Mouse (Mus musculus): ENCODE measurements around the gene Prss36. TPM values are rescaled to one million over a fixed set of nuclear protein-coding genes. Genes with fewer than 3 reads are reported as not detected.

Prss36 gene
- polyA plus RNA-seq, 1 experiment from 2014 or later = 8.2 TPM

- no peak overlapping the region for H3K27ac ChIP-seq (ENCODE audit: low read length)
- 60% methylated on average over 5 of the region's 5 CpGs for WGBS
- no peak for ATAC-seq (ENCODE audit: insufficient number of reproducible peaks, insufficient read depth, low FRiP score, low read depth)
These were observed 52.0 kb downstream of the Prss36 start for GRCm38 (mm10) chr7:127894480-127894879.

GRCm38 (mm10) chr7:127890798-127891197, 55.7 kb downstream of the Prss36 start, which contains the start of gene Prss53:
Gene Prss53, minus strand, starts transcription at chr7:127890970.
- H3K9ac ChIP-seq (replicated peaks; ENCODE audit: low read depth, low read length) = no peak within 1 kb of the TSS
- no peaks in the 10 kb centered on the region for H3K9me3 ChIP-seq (ENCODE audit: control insufficient read depth, low read depth, low read length)
- H3K27me3 ChIP-seq (ENCODE audit: control insufficient read depth, insufficient read depth, low read length) = no peaks in the 10 kb centered on the region
- H3K36me3 ChIP-seq (ENCODE audit: control insufficient read depth, insufficient read depth, low read length) = peaks cover 40% of the 10 kb centered on the region
- no peak within 1 kb of the TSS for H3K27ac ChIP-seq (ENCODE audit: low read length)
- peaks cover 6% of the 10 kb centered on the region for H3K4me1 ChIP-seq (ENCODE audit: control insufficient read depth, insufficient read depth, low read length)
- H3K4me3 ChIP-seq (ENCODE audit: low read depth, low read length) = no peak within 1 kb of the TSS
- no peak within 1 kb of the TSS for H3K4me2 ChIP-seq (replicated peaks; ENCODE audit: low read depth, low read length)
- ATAC-seq (ENCODE audit: insufficient number of reproducible peaks, insufficient read depth, low FRiP score, low read depth) = no peak
- 23% methylated on average over 4 of the region's 4 CpGs for WGBS

More at GRCm38 (mm10) chr7:127894480-127894879, 52.0 kb downstream of the Prss36 start:
- Histone ChIP-seq H3K9me3 (ENCODE audit: control insufficient read depth, low read depth, low read length) (no peaks in the 10 kb centered on the region), H3K4me1 (ENCODE audit: control insufficient read depth, insufficient read depth, low read length) (peaks cover 6% of the 10 kb centered on the region), H3K36me3 (ENCODE audit: control insufficient read depth, insufficient read depth, low read length) (peaks cover 17% of the 10 kb centered on the region; the same call in 1 of the 2 replicates), H3K9ac (replicated peaks; ENCODE audit: low read depth, low read length) (peak overlapping the region; percentile 46), H3K4me3 (ENCODE audit: low read depth, low read length) (peak overlapping the region; percentile 67), H3K27me3 (ENCODE audit: control insufficient read depth, insufficient read depth, low read length) (no peaks in the 10 kb centered on the region), H3K4me2 (replicated peaks; ENCODE audit: low read depth, low read length) (peak overlapping the region; percentile 75)

GRCm38 (mm10) chr7:127888821-127889220, 57.7 kb downstream of the Prss36 start:
- H3K27ac ChIP-seq (ENCODE audit: low read length) = no peak overlapping the region
- H3K27me3 ChIP-seq (ENCODE audit: control insufficient read depth, insufficient read depth, low read length) = no peaks in the 10 kb centered on the region
- ATAC-seq (ENCODE audit: insufficient number of reproducible peaks, insufficient read depth, low FRiP score, low read depth) = no peak
- no peak overlapping the region for H3K4me3 ChIP-seq (ENCODE audit: low read depth, low read length)
- H3K4me2 ChIP-seq (replicated peaks; ENCODE audit: low read depth, low read length) = no peak overlapping the region
- no peaks in the 10 kb centered on the region for H3K9me3 ChIP-seq (ENCODE audit: control insufficient read depth, low read depth, low read length)
- H3K36me3 ChIP-seq (ENCODE audit: control insufficient read depth, insufficient read depth, low read length) = peaks cover 55% of the 10 kb centered on the region
- H3K4me1 ChIP-seq (ENCODE audit: control insufficient read depth, insufficient read depth, low read length) = peaks cover under 1% of the 10 kb centered on the region; the same call in 1 of the 2 replicates
- H3K9ac ChIP-seq (replicated peaks; ENCODE audit: low read depth, low read length) = no peak overlapping the region
- WGBS = 72% methylated on average over 3 of the region's 3 CpGs

- peaks cover 60% of the 10 kb centered on the region for H3K36me3 ChIP-seq (ENCODE audit: control insufficient read depth, insufficient read depth, low read length)
- H3K4me3 ChIP-seq (ENCODE audit: low read depth, low read length) = no peak overlapping the region
- H3K4me1 ChIP-seq (ENCODE audit: control insufficient read depth, insufficient read depth, low read length) = peaks cover 4% of the 10 kb centered on the region; the same call in 1 of the 2 replicates
- no peaks in the 10 kb centered on the region for H3K27me3 ChIP-seq (ENCODE audit: control insufficient read depth, insufficient read depth, low read length)
- no peak overlapping the region for H3K4me2 ChIP-seq (replicated peaks; ENCODE audit: low read depth, low read length)
- no peak overlapping the region for H3K27ac ChIP-seq (ENCODE audit: low read length)
- ATAC-seq (ENCODE audit: insufficient number of reproducible peaks, insufficient read depth, low FRiP score, low read depth) = no peak
- H3K9ac ChIP-seq (replicated peaks; ENCODE audit: low read depth, low read length) = no peak overlapping the region
- H3K9me3 ChIP-seq (ENCODE audit: control insufficient read depth, low read depth, low read length) = no peaks in the 10 kb centered on the region
- WGBS = 82% methylated on average over 3 of the region's 3 CpGs
These were observed 58.7 kb downstream of the Prss36 start for GRCm38 (mm10) chr7:127887781-127888180.

DNA sequence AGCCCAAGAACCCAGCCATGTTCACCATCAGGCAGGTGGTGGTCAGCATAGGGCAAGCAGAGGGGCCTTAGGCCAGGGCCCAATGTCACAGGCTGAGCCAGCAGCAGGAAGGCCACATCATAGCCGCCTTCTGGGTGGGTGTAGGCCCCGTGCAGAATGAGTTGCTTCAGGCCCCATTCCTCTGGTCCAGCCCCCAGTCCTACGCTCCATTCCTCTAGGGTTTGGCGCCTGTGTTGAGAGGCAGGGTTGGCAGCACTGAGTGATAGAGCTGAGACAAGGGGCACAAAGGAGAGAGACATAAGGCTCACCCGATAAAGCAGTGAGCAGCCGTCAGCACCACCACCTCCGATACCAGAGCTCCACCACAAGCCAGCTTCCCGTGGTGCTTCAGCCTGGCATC, 59.3 kb downstream of the Prss36 start:
- no peak overlapping the region for H3K27ac ChIP-seq (ENCODE audit: low read length)
- H3K36me3 ChIP-seq (ENCODE audit: control insufficient read depth, insufficient read depth, low read length) = peaks cover 59% of the 10 kb centered on the region
- H3K4me3 ChIP-seq (ENCODE audit: low read depth, low read length) = no peak overlapping the region
- no peaks in the 10 kb centered on the region for H3K9me3 ChIP-seq (ENCODE audit: control insufficient read depth, low read depth, low read length)
- no peak overlapping the region for H3K4me2 ChIP-seq (replicated peaks; ENCODE audit: low read depth, low read length)
- H3K9ac ChIP-seq (replicated peaks; ENCODE audit: low read depth, low read length) = no peak overlapping the region
- H3K27me3 ChIP-seq (ENCODE audit: control insufficient read depth, insufficient read depth, low read length) = no peaks in the 10 kb centered on the region
- peaks cover 4% of the 10 kb centered on the region; the same call in 1 of the 2 replicates for H3K4me1 ChIP-seq (ENCODE audit: control insufficient read depth, insufficient read depth, low read length)
- ATAC-seq (ENCODE audit: insufficient number of reproducible peaks, insufficient read depth, low FRiP score, low read depth) = no peak
- 85% methylated on average over 8 of the region's 8 CpGs for WGBS

- Histone ChIP-seq H3K36me3 (ENCODE audit: control insufficient read depth, insufficient read depth, low read length) (peaks cover 63% of the 10 kb centered on the region), H3K4me3 (ENCODE audit: low read depth, low read length) (no peak overlapping the region)
- 87% methylated on average over 6 of the region's 6 CpGs for WGBS
These were observed 60.0 kb downstream of the Prss36 start for GRCm38 (mm10) chr7:127886551-127886950.

DNA sequence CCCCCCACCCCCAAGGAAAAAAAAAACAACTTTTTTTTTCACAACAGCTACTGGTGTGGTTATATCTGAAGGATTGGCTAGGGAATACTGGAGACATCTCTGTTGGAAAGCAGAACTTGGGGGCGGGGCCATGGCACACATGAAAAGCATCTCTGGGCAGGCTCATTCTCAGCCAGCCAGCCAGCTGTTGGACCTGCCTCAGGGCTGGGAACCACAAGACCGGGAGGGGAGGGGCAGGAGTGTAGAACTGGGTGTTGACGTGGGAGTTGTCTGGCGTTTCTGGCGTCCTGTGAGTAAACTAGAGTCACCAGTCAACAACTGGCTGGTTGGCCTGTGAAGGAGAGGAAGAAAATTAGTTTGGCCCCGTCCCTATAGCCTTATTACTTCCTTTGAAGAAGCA, 60.6 kb downstream of the Prss36 start:
- ATAC-seq (ENCODE audit: insufficient number of reproducible peaks, insufficient read depth, low FRiP score, low read depth) = no peak
- Histone ChIP-seq H3K9me3 (ENCODE audit: control insufficient read depth, low read depth, low read length) (no peaks in the 10 kb centered on the region), H3K4me1 (ENCODE audit: control insufficient read depth, insufficient read depth, low read length) (peaks cover 4% of the 10 kb centered on the region; the same call in 1 of the 2 replicates), H3K27me3 (ENCODE audit: control insufficient read depth, insufficient read depth, low read length) (no peaks in the 10 kb centered on the region), H3K4me2 (replicated peaks; ENCODE audit: low read depth, low read length) (no peak overlapping the region), H3K27ac (ENCODE audit: low read length) (no peak overlapping the region), H3K36me3 (ENCODE audit: control insufficient read depth, insufficient read depth, low read length) (peaks cover 67% of the 10 kb centered on the region), H3K4me3 (ENCODE audit: low read depth, low read length) (no peak overlapping the region), H3K9ac (replicated peaks; ENCODE audit: low read depth, low read length) (no peak overlapping the region)
- 64% methylated on average over 6 of the region's 6 CpGs for WGBS

More at GRCm38 (mm10) chr7:127886551-127886950, 60.0 kb downstream of the Prss36 start:
- Histone ChIP-seq H3K27me3 (ENCODE audit: control insufficient read depth, insufficient read depth, low read length) (no peaks in the 10 kb centered on the region), H3K9ac (replicated peaks; ENCODE audit: low read depth, low read length) (no peak overlapping the region), H3K27ac (ENCODE audit: low read length) (no peak overlapping the region), H3K4me1 (ENCODE audit: control insufficient read depth, insufficient read depth, low read length) (peaks cover 4% of the 10 kb centered on the region; the same call in 1 of the 2 replicates), H3K4me2 (replicated peaks; ENCODE audit: low read depth, low read length) (no peak overlapping the region), H3K9me3 (ENCODE audit: control insufficient read depth, low read depth, low read length) (no peaks in the 10 kb centered on the region)
- ATAC-seq (ENCODE audit: insufficient number of reproducible peaks, insufficient read depth, low FRiP score, low read depth) = no peak
